Mouse (Mus musculus): Measurements from ENCODE around the gene Ssbp3. TPM values are rescaled to one million over a fixed set of nuclear protein-coding genes. Genes with fewer than 3 reads are reported as not detected.

The Ssbp3 gene
- polyA plus RNA-seq, 1 experiment from 2014 or later = 119 TPM

- Histone ChIP-seq H3K4me3 (peak overlapping the region; percentile 12; the same call in 1 of the 2 replicates), H3K36me3 (peaks cover 37% of the 10 kb centered on the region), H3K27me3 (ENCODE audit: low read depth, poor library complexity, severe bottlenecking) (no peaks in the 10 kb centered on the region), H3K27ac (replicated peaks) (peak overlapping the region; percentile 70), H3K4me1 (peaks cover 87% of the 10 kb centered on the region), H3K9me3 (replicated peaks) (no peaks in the 10 kb centered on the region)
- WGBS = 51% methylated on average over 19 of the region's 19 CpGs
- no peak for DNase-seq (ENCODE audit: low spot score)
Observed at GRCm38 (mm10) chr4:106955729-106956712, 45.5 kb downstream of the Ssbp3 start.

GRCm38 (mm10) chr4:106958117-106958516 lies 47.6 kb downstream of the Ssbp3 start:
- Histone ChIP-seq H3K27ac (replicated peaks) (no peak overlapping the region), H3K9me3 (replicated peaks) (no peaks in the 10 kb centered on the region), H3K36me3 (peaks cover 44% of the 10 kb centered on the region), H3K4me1 (peaks cover 76% of the 10 kb centered on the region), H3K4me3 (no peak overlapping the region), H3K27me3 (ENCODE audit: low read depth, poor library complexity, severe bottlenecking) (no peaks in the 10 kb centered on the region)
- 98% methylated on average over 2 of the region's 2 CpGs for WGBS
- DNase-seq (ENCODE audit: low spot score) = no peak

GRCm38 (mm10) chr4:106958561-106958960 lies 48.1 kb downstream of the Ssbp3 start:
- no peak overlapping the region for H3K27ac ChIP-seq (replicated peaks)
- H3K36me3 ChIP-seq = peaks cover 42% of the 10 kb centered on the region
- no peak for DNase-seq (ENCODE audit: low spot score)
- peaks cover 76% of the 10 kb centered on the region for H3K4me1 ChIP-seq
- WGBS = 88% methylated on average over 3 of the region's 3 CpGs
- no peaks in the 10 kb centered on the region for H3K27me3 ChIP-seq (ENCODE audit: low read depth, poor library complexity, severe bottlenecking)
- H3K9me3 ChIP-seq (replicated peaks) = no peaks in the 10 kb centered on the region
- H3K4me3 ChIP-seq = no peak overlapping the region

- Histone ChIP-seq H3K36me3 (peaks cover 43% of the 10 kb centered on the region), H3K27me3 (ENCODE audit: low read depth, poor library complexity, severe bottlenecking) (no peaks in the 10 kb centered on the region), H3K4me1 (peaks cover 76% of the 10 kb centered on the region), H3K4me3 (no peak overlapping the region), H3K9me3 (replicated peaks) (no peaks in the 10 kb centered on the region), H3K27ac (replicated peaks) (0 out of 2 replicates have a peak overlapping the region, but pooled peaks have one; percentile 18)
- 83% methylated on average over 12 of the region's 12 CpGs for WGBS
- DNase-seq (ENCODE audit: low spot score) = no peak
Observed at GRCm38 (mm10) chr4:106959506-106960302, 49.2 kb downstream of the Ssbp3 start.

- peaks cover 76% of the 10 kb centered on the region for H3K4me1 ChIP-seq
- H3K27me3 ChIP-seq (ENCODE audit: low read depth, poor library complexity, severe bottlenecking) = no peaks in the 10 kb centered on the region
- DNase-seq (ENCODE audit: low spot score) = no peak
- peaks cover 42% of the 10 kb centered on the region for H3K36me3 ChIP-seq
- H3K27ac ChIP-seq (replicated peaks) = no peak overlapping the region
- no peak overlapping the region for H3K4me3 ChIP-seq
- H3K9me3 ChIP-seq (replicated peaks) = no peaks in the 10 kb centered on the region
- WGBS = 83% methylated on average over 2 of the region's 2 CpGs
Observed at GRCm38 (mm10) chr4:106960476-106960875, 50.0 kb downstream of the Ssbp3 start.

- H3K27me3 ChIP-seq (ENCODE audit: low read depth, poor library complexity, severe bottlenecking) = no peaks in the 10 kb centered on the region
- no peak for DNase-seq (ENCODE audit: low spot score)
- H3K4me1 ChIP-seq = peaks cover 69% of the 10 kb centered on the region
- no peak overlapping the region for H3K27ac ChIP-seq (replicated peaks)
- H3K4me3 ChIP-seq = no peak overlapping the region
- peaks cover 43% of the 10 kb centered on the region for H3K36me3 ChIP-seq
- 93% methylated on average over 1 of the region's 1 CpGs for WGBS
- no peaks in the 10 kb centered on the region for H3K9me3 ChIP-seq (replicated peaks)
Observed at GRCm38 (mm10) chr4:106961321-106961720, 50.8 kb downstream of the Ssbp3 start.

GRCm38 (mm10) chr4:106964356-106964755 lies 53.9 kb downstream of the Ssbp3 start:
- no peaks in the 10 kb centered on the region for H3K9me3 ChIP-seq (replicated peaks)
- H3K27me3 ChIP-seq (ENCODE audit: low read depth, poor library complexity, severe bottlenecking) = no peaks in the 10 kb centered on the region
- H3K36me3 ChIP-seq = peaks cover 55% of the 10 kb centered on the region
- H3K4me1 ChIP-seq = peaks cover 64% of the 10 kb centered on the region
- 88% methylated on average over 9 of the region's 9 CpGs for WGBS
- no peak for DNase-seq (ENCODE audit: low spot score)
- H3K4me3 ChIP-seq = no peak overlapping the region
- 0 out of 2 replicates have a peak overlapping the region, but pooled peaks have one; percentile 28 for H3K27ac ChIP-seq (replicated peaks)

- Histone ChIP-seq H3K36me3 (peaks cover 58% of the 10 kb centered on the region), H3K27me3 (ENCODE audit: low read depth, poor library complexity, severe bottlenecking) (no peaks in the 10 kb centered on the region), H3K9me3 (replicated peaks) (no peaks in the 10 kb centered on the region), H3K27ac (replicated peaks) (peak overlapping the region; percentile 55), H3K4me1 (peaks cover 64% of the 10 kb centered on the region), H3K4me3 (no peak overlapping the region)
- WGBS = 75% methylated on average over 10 of the region's 10 CpGs
- DNase-seq (ENCODE audit: low spot score) = no peak
Observed at GRCm38 (mm10) chr4:106964996-106965395, 54.5 kb downstream of the Ssbp3 start.

- Histone ChIP-seq H3K36me3 (peaks cover 63% of the 10 kb centered on the region), H3K9me3 (replicated peaks) (no peaks in the 10 kb centered on the region), H3K27ac (replicated peaks) (no peak overlapping the region), H3K4me3 (no peak overlapping the region), H3K4me1 (peaks cover 73% of the 10 kb centered on the region), H3K27me3 (ENCODE audit: low read depth, poor library complexity, severe bottlenecking) (no peaks in the 10 kb centered on the region)
- 86% methylated on average over 3 of the region's 3 CpGs for WGBS
- DNase-seq (ENCODE audit: low spot score) = no peak
Observed at GRCm38 (mm10) chr4:106966443-106966842, 55.9 kb downstream of the Ssbp3 start.

- H3K36me3 ChIP-seq = peaks cover 53% of the 10 kb centered on the region
Observed at GRCm38 (mm10) chr4:106968910-106969309, 58.4 kb downstream of the Ssbp3 start.

GRCm38 (mm10) chr4:106970786-106971185 lies 60.3 kb downstream of the Ssbp3 start:
- peaks cover 44% of the 10 kb centered on the region for H3K36me3 ChIP-seq
- H3K4me3 ChIP-seq = no peak overlapping the region
- H3K9me3 ChIP-seq (replicated peaks) = no peaks in the 10 kb centered on the region
- no peak for DNase-seq (ENCODE audit: low spot score)
- WGBS = 86% methylated on average over 7 of the region's 7 CpGs
- H3K4me1 ChIP-seq = peaks cover 85% of the 10 kb centered on the region
- H3K27ac ChIP-seq (replicated peaks) = no peak overlapping the region; the same call in 1 of the 2 replicates
- no peaks in the 10 kb centered on the region for H3K27me3 ChIP-seq (ENCODE audit: low read depth, poor library complexity, severe bottlenecking)

More at GRCm38 (mm10) chr4:106968910-106969309, 58.4 kb downstream of the Ssbp3 start:
- Histone ChIP-seq H3K9me3 (replicated peaks) (no peaks in the 10 kb centered on the region), H3K4me1 (peaks cover 83% of the 10 kb centered on the region), H3K27ac (replicated peaks) (no peak overlapping the region), H3K4me3 (no peak overlapping the region), H3K27me3 (ENCODE audit: low read depth, poor library complexity, severe bottlenecking) (no peaks in the 10 kb centered on the region)
- DNase-seq (ENCODE audit: low spot score) = no peak
- 88% methylated on average over 8 of the region's 8 CpGs for WGBS

- peaks cover 90% of the 10 kb centered on the region for H3K4me1 ChIP-seq
- WGBS = 94% methylated on average over 4 of the region's 4 CpGs
- H3K27ac ChIP-seq (replicated peaks) = no peak overlapping the region; the same call in 1 of the 2 replicates
Observed at GRCm38 (mm10) chr4:106972061-106972460, 61.6 kb downstream of the Ssbp3 start.

More at GRCm38 (mm10) chr4:106972061-106972460, 61.6 kb downstream of the Ssbp3 start:
- Histone ChIP-seq H3K4me3 (no peak overlapping the region), H3K27me3 (ENCODE audit: low read depth, poor library complexity, severe bottlenecking) (no peaks in the 10 kb centered on the region), H3K36me3 (peaks cover 31% of the 10 kb centered on the region; the same call in 1 of the 2 replicates), H3K9me3 (replicated peaks) (no peaks in the 10 kb centered on the region)
- no peak for DNase-seq (ENCODE audit: low spot score)

Data from midbrain, embryonic 10.5 days (tissue).